Mouse (Mus musculus) spleen, adult 2 months (tissue): ENCODE data around the gene Olfr1016. TPM values are rescaled to one million over a fixed set of nuclear protein-coding genes. Genes with fewer than 3 reads are reported as not detected.

Experiments
- DNase-seq, 2 experiments: peaks; one replicate each; pipeline versions ENCODE4 v3.0.0 to v3.0.0-alpha.2; 2012 to 2021; ENCODE audit warnings: low spot score in 2 of 2, low read depth in 1 of 2
- H3K27ac ChIP-seq: fragments of 200-500 bp; 2 replicates; pipeline ENCODE4 v1.5.1; 2012; ENCODE audit warnings: low read length, inconsistent platforms; ENCODE audit not compliant: insufficient read depth
- H3K27me3 ChIP-seq: fragments of 200-500 bp; 2 replicates; pipeline ENCODE4 v1.6.1; 2012; ENCODE audit warnings: mild to moderate bottlenecking, moderate library complexity, low read length, inconsistent platforms; ENCODE audit not compliant: control insufficient read depth, insufficient read depth
- H3K36me3 ChIP-seq: fragments of 200-500 bp; 2 replicates; pipeline ENCODE4 v1.6.1; 2012; ENCODE audit warnings: mild to moderate bottlenecking, low read length, inconsistent platforms; ENCODE audit not compliant: control insufficient read depth, insufficient read depth
- H3K4me1 ChIP-seq: fragments of 200-500 bp; 2 replicates; pipeline ENCODE4 v1.6.1; 2011; ENCODE audit warnings: inconsistent platforms; ENCODE audit not compliant: control insufficient read depth, insufficient read depth, insufficient read length
- H3K4me3 ChIP-seq: fragments of 200-500 bp; 2 replicates; pipeline ENCODE4 v1.5.1; 2011; ENCODE audit warnings: mild to moderate bottlenecking, inconsistent platforms; ENCODE audit not compliant: insufficient read depth, insufficient read length; ENCODE audit errors: extremely low read depth
- CTCF ChIP-seq: fragments of 200-500 bp; IDR thresholded peaks from 2 replicates; pipeline ENCODE4 v1.5.1; 2011; ENCODE audit warnings: mild to moderate bottlenecking, inconsistent platforms; ENCODE audit not compliant: insufficient read depth, insufficient read length, insufficient replicate concordance; ENCODE audit errors: extremely low read depth
- POLR2A ChIP-seq: fragments of 200-500 bp; IDR thresholded peaks from 2 replicates; pipeline ENCODE4 v1.6.1; 2011; ENCODE audit warnings: low read depth, low read length, inconsistent platforms
- WGBS: fragments of 180-500 bp; shearing (Covaris S2); methylation state at CpG from one replicate; pipeline ENCODE4 v1.1.7; 2018; 5-methylcytosine and 5-hydroxymethylcytosine counted together
- polyA plus RNA-seq: library from polyadenylated mRNA; depleted of rRNA; stranded (reverse); fragments of >200 nt; gene quantifications from 2 replicates; pipeline ENCODE4 v1.2.3, GENCODE M21; 2012; rRNA removed

Olfr1016 gene
- polyA plus RNA-seq, result not detected in 2 replicates

- no peak within 1 kb of the TSS for H3K27ac ChIP-seq
- WGBS, result 88% methylated on average over 2 of the region's 2 CpGs
- no peak within 1 kb of the TSS for H3K4me3 ChIP-seq
- TF ChIP-seq POLR2A, result no peak
- no peak for TF ChIP-seq CTCF
- DNase-seq, result no peak
- no peaks in the 10 kb centered on the region for H3K36me3 ChIP-seq
- no peaks in the 10 kb centered on the region for H3K27me3 ChIP-seq
- no peaks in the 10 kb centered on the region for H3K4me1 ChIP-seq
Measured at GRCm38 (mm10) chr2:85802444-85802843, at the start of gene Olfr1016. TSS of gene Olfr1016 (minus strand) at chr2:85802544.

- no peak within 1 kb of the TSS for H3K27ac ChIP-seq
- no peaks in the 10 kb centered on the region for H3K27me3 ChIP-seq
- no peak for DNase-seq
- H3K4me1 ChIP-seq, result no peaks in the 10 kb centered on the region
- TF ChIP-seq CTCF (no peak), POLR2A (no peak)
- H3K36me3 ChIP-seq, result no peaks in the 10 kb centered on the region
- H3K4me3 ChIP-seq, result no peak within 1 kb of the TSS
- 80% methylated on average over 1 of the region's 1 CpGs for WGBS
Measured at GRCm38 (mm10) chr2:85846730-85847129, 44.4 kb upstream of the Olfr1016 start, which contains the start of gene Olfr1020. TSS of gene Olfr1020 (plus strand) at chr2:85847030.

- no peak within 1 kb of the TSS for H3K4me3 ChIP-seq
- no peaks in the 10 kb centered on the region for H3K27me3 ChIP-seq
- TF ChIP-seq CTCF, result no peak
- no peak for TF ChIP-seq POLR2A
- DNase-seq, result no peak
- H3K27ac ChIP-seq, result no peak within 1 kb of the TSS
- H3K36me3 ChIP-seq, result no peaks in the 10 kb centered on the region
- H3K4me1 ChIP-seq, result no peaks in the 10 kb centered on the region
Measured at GRCm38 (mm10) chr2:85845383-85845782, 43.0 kb upstream of the Olfr1016 start, which contains the start of gene Olfr1019. TSS of gene Olfr1019 (minus strand) at chr2:85845483.

- no peaks in the 10 kb centered on the region for H3K4me1 ChIP-seq
- no peaks in the 10 kb centered on the region for H3K36me3 ChIP-seq
- no peaks in the 10 kb centered on the region for H3K27me3 ChIP-seq
- TF ChIP-seq CTCF (no peak), POLR2A (no peak)
- no peak for DNase-seq
- H3K4me3 ChIP-seq, result no peak within 1 kb of the TSS
- H3K27ac ChIP-seq, result no peak within 1 kb of the TSS
Measured at GRCm38 (mm10) chr2:85818179-85818578, 15.8 kb upstream of the Olfr1016 start, which contains the start of gene Olfr1018. TSS of gene Olfr1018 (plus strand) at chr2:85818479.

GRCm38 (mm10) chr2:85804501-85804900, 2.2 kb upstream of the Olfr1016 start:
- no peak for TF ChIP-seq POLR2A
- no peak for TF ChIP-seq CTCF
- no peak overlapping the region for H3K27ac ChIP-seq
- DNase-seq, result no peak
- 86% methylated on average over 4 of the region's 4 CpGs for WGBS
- no peaks in the 10 kb centered on the region for H3K27me3 ChIP-seq
- H3K36me3 ChIP-seq, result no peaks in the 10 kb centered on the region
- H3K4me1 ChIP-seq, result no peaks in the 10 kb centered on the region
- no peak overlapping the region for H3K4me3 ChIP-seq

- H3K4me3 ChIP-seq, result no peak overlapping the region
- no peaks in the 10 kb centered on the region for H3K4me1 ChIP-seq
- H3K27ac ChIP-seq, result no peak overlapping the region
- WGBS, result 71% methylated on average over 2 of the region's 2 CpGs
- H3K27me3 ChIP-seq, result no peaks in the 10 kb centered on the region
- H3K36me3 ChIP-seq, result no peaks in the 10 kb centered on the region
- DNase-seq, result no peak
- TF ChIP-seq POLR2A (no peak), CTCF (no peak)
Measured at GRCm38 (mm10) chr2:85792331-85792730, 10.0 kb downstream of the Olfr1016 start.

GRCm38 (mm10) chr2:85781717-85782116, 20.6 kb downstream of the Olfr1016 start, which contains the start of gene Olfr1015:
TSS of gene Olfr1015 (plus strand) at chr2:85782017.
- H3K27ac ChIP-seq, result no peak within 1 kb of the TSS
- H3K4me1 ChIP-seq, result no peaks in the 10 kb centered on the region
- H3K4me3 ChIP-seq, result no peak within 1 kb of the TSS
- no peak for DNase-seq
- H3K27me3 ChIP-seq, result no peaks in the 10 kb centered on the region
- TF ChIP-seq POLR2A (no peak), CTCF (no peak)
- H3K36me3 ChIP-seq, result no peaks in the 10 kb centered on the region
